Mouse (Mus musculus) spleen, adult 2 months (tissue): ENCODE measurements at regions not wholly inside any gene's neighbourhood (a gene's known extent, or its start where the extent isn't known, plus 50 kb on each side); places are given as distances from the start of the nearest gene placed in this dataset.

Experiments
- DNase-seq, 2 experiments: peaks; one replicate each; pipeline versions ENCODE4 v3.0.0 to v3.0.0-alpha.2; 2012 to 2021; ENCODE audit warnings: low spot score in 2 of 2, low read depth in 1 of 2
- H3K27ac ChIP-seq: fragments of 200-500 bp; 2 replicates; pipeline ENCODE4 v1.5.1; 2012; ENCODE audit warnings: low read length, inconsistent platforms; ENCODE audit not compliant: insufficient read depth
- H3K27me3 ChIP-seq: fragments of 200-500 bp; 2 replicates; pipeline ENCODE4 v1.6.1; 2012; ENCODE audit warnings: mild to moderate bottlenecking, moderate library complexity, low read length, inconsistent platforms; ENCODE audit not compliant: control insufficient read depth, insufficient read depth
- H3K36me3 ChIP-seq: fragments of 200-500 bp; 2 replicates; pipeline ENCODE4 v1.6.1; 2012; ENCODE audit warnings: mild to moderate bottlenecking, low read length, inconsistent platforms; ENCODE audit not compliant: control insufficient read depth, insufficient read depth
- H3K4me1 ChIP-seq: fragments of 200-500 bp; 2 replicates; pipeline ENCODE4 v1.6.1; 2011; ENCODE audit warnings: inconsistent platforms; ENCODE audit not compliant: control insufficient read depth, insufficient read depth, insufficient read length
- H3K4me3 ChIP-seq: fragments of 200-500 bp; 2 replicates; pipeline ENCODE4 v1.5.1; 2011; ENCODE audit warnings: mild to moderate bottlenecking, inconsistent platforms; ENCODE audit not compliant: insufficient read depth, insufficient read length; ENCODE audit errors: extremely low read depth
- CTCF ChIP-seq: fragments of 200-500 bp; IDR thresholded peaks from 2 replicates; pipeline ENCODE4 v1.5.1; 2011; ENCODE audit warnings: mild to moderate bottlenecking, inconsistent platforms; ENCODE audit not compliant: insufficient read depth, insufficient read length, insufficient replicate concordance; ENCODE audit errors: extremely low read depth
- POLR2A ChIP-seq: fragments of 200-500 bp; IDR thresholded peaks from 2 replicates; pipeline ENCODE4 v1.6.1; 2011; ENCODE audit warnings: low read depth, low read length, inconsistent platforms
- WGBS: fragments of 180-500 bp; shearing (Covaris S2); methylation state at CpG from one replicate; pipeline ENCODE4 v1.1.7; 2018; 5-methylcytosine and 5-hydroxymethylcytosine counted together

- no peaks in the 10 kb centered on the region for H3K27me3 ChIP-seq
Measured at GRCm38 (mm10) chr7:36071774-36072173, 269.0 kb upstream of the Zfp507 start.

GRCm38 (mm10) chr7:36066725-36067124 lies 263.9 kb upstream of the Zfp507 start:
- TF ChIP-seq CTCF, result no peak
- TF ChIP-seq POLR2A, result no peak
- H3K27ac ChIP-seq, result no peak overlapping the region
- no peak overlapping the region for H3K4me3 ChIP-seq
- no peaks in the 10 kb centered on the region for H3K4me1 ChIP-seq
- H3K27me3 ChIP-seq, result no peaks in the 10 kb centered on the region
- WGBS, result 48% methylated on average over 3 of the region's 3 CpGs
- no peak for DNase-seq
- no peaks in the 10 kb centered on the region for H3K36me3 ChIP-seq

More at GRCm38 (mm10) chr7:36071774-36072173, 269.0 kb upstream of the Zfp507 start:
- DNase-seq, result no peak
- Histone ChIP-seq H3K27ac (no peak overlapping the region), H3K4me3 (no peak overlapping the region), H3K36me3 (no peaks in the 10 kb centered on the region), H3K4me1 (no peaks in the 10 kb centered on the region)
- TF ChIP-seq POLR2A (no peak), CTCF (0 out of 2 replicates have a peak, but pooled peaks have one; percentile 31)
- WGBS, result 10% methylated on average over 13 of the region's 13 CpGs

GRCm38 (mm10) chr7:36061679-36062078 lies 258.9 kb upstream of the Zfp507 start:
- Histone ChIP-seq H3K27me3 (no peaks in the 10 kb centered on the region), H3K4me3 (no peak overlapping the region), H3K36me3 (no peaks in the 10 kb centered on the region), H3K27ac (no peak overlapping the region), H3K4me1 (no peaks in the 10 kb centered on the region)
- 86% methylated on average over 4 of the region's 4 CpGs for WGBS
- no peak for DNase-seq
- TF ChIP-seq CTCF (no peak), POLR2A (no peak)

- H3K4me1 ChIP-seq, result no peaks in the 10 kb centered on the region
- WGBS, result 77% methylated on average over 4 of the region's 4 CpGs
Measured at GRCm38 (mm10) chr7:36060426-36060825, 257.6 kb upstream of the Zfp507 start.

GRCm38 (mm10) chr7:36046053-36046452 lies 243.2 kb upstream of the Zfp507 start:
- TF ChIP-seq POLR2A, result no peak
- TF ChIP-seq CTCF, result no peak
- Histone ChIP-seq H3K27ac (no peak overlapping the region), H3K27me3 (no peaks in the 10 kb centered on the region), H3K36me3 (no peaks in the 10 kb centered on the region), H3K4me1 (no peaks in the 10 kb centered on the region), H3K4me3 (no peak overlapping the region)
- no peak for DNase-seq
- 84% methylated on average over 8 of the region's 8 CpGs for WGBS

More at GRCm38 (mm10) chr7:36060426-36060825, 257.6 kb upstream of the Zfp507 start:
- no peak overlapping the region for H3K4me3 ChIP-seq
- TF ChIP-seq CTCF (no peak), POLR2A (no peak)
- no peaks in the 10 kb centered on the region for H3K36me3 ChIP-seq
- no peak overlapping the region for H3K27ac ChIP-seq
- no peak for DNase-seq
- H3K27me3 ChIP-seq, result no peaks in the 10 kb centered on the region

GRCm38 (mm10) chr7:36031881-36032280 lies 229.1 kb upstream of the Zfp507 start:
- Histone ChIP-seq H3K36me3 (no peaks in the 10 kb centered on the region), H3K27me3 (no peaks in the 10 kb centered on the region), H3K4me1 (no peaks in the 10 kb centered on the region), H3K27ac (no peak overlapping the region), H3K4me3 (no peak overlapping the region)
- WGBS, result 97% methylated on average over 3 of the region's 3 CpGs
- DNase-seq, result no peak
- TF ChIP-seq POLR2A (no peak), CTCF (no peak)

GRCm38 (mm10) chr7:36023015-36023414 lies 220.2 kb upstream of the Zfp507 start:
- Histone ChIP-seq H3K27ac (no peak overlapping the region), H3K27me3 (no peaks in the 10 kb centered on the region), H3K4me3 (no peak overlapping the region), H3K4me1 (no peaks in the 10 kb centered on the region), H3K36me3 (no peaks in the 10 kb centered on the region)
- no peak for TF ChIP-seq CTCF
- TF ChIP-seq POLR2A, result no peak
- no peak for DNase-seq
- WGBS, result 83% methylated on average over 10 of the region's 10 CpGs
